Mouse (Mus musculus): Measurements from ENCODE around the gene Tmem88.

- TF ChIP-seq CTCF (IDR thresholded peaks at IDR 0.05; ENCODE audit: low read depth) (no peak), EP300 (IDR thresholded peaks at IDR 0.05; ENCODE audit: low read depth) (no peak)
Measured at GRCm38 (mm10) chr11:69421131-69421977, 23.3 kb upstream of the Tmem88 start.
